Mouse (Mus musculus) fibroblast of lung, adult 2 months (primary cell): ENCODE measurements at regions not wholly inside any gene's neighbourhood (a gene's known extent, or its start where the extent isn't known, plus 50 kb on each side); places are given as distances from the start of the nearest gene placed in this dataset.
"Not testable (repeated sequence)": the region's sequence is repeated elsewhere in the genome, so short reads cannot be mapped to it uniquely, and the experiment has no call there.

Experiments
- DNase-seq: peaks from one replicate; pipeline ENCODE4 v3.0.0-alpha.2; 2011; ENCODE audit warnings: low read depth

DNA sequence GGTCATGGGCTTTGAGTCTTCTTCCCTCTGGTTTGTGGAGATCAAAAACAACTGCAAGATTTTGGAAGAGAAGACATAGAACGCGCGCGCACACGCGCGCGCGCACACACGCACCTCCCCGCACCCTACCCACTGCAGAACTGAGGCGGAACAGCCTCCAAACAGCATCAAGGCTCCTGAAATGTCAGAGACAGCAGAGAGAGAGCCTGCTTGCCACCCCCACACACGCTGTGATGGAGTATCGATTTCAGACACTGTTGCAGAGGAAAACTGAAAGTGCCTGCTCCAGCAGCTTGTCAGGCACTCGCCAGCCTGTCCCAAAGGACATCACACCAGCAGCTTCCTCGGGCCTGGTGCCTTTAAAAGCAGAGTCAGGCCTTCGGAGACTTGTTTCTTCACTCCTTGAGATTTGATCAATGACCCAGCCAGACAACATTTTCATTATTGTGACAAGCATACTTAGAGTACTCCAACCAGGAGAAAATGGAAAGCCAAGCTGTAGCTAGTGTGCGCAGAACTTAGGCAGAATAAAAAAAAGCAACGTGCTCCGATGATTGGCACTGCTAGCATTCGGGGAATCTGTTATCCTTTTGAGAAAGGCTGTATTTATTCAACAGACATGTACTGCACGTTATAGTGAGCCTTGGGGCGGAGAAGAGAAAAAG, 342.9 kb upstream of the Rgma start:
- no peak for DNase-seq

DNA sequence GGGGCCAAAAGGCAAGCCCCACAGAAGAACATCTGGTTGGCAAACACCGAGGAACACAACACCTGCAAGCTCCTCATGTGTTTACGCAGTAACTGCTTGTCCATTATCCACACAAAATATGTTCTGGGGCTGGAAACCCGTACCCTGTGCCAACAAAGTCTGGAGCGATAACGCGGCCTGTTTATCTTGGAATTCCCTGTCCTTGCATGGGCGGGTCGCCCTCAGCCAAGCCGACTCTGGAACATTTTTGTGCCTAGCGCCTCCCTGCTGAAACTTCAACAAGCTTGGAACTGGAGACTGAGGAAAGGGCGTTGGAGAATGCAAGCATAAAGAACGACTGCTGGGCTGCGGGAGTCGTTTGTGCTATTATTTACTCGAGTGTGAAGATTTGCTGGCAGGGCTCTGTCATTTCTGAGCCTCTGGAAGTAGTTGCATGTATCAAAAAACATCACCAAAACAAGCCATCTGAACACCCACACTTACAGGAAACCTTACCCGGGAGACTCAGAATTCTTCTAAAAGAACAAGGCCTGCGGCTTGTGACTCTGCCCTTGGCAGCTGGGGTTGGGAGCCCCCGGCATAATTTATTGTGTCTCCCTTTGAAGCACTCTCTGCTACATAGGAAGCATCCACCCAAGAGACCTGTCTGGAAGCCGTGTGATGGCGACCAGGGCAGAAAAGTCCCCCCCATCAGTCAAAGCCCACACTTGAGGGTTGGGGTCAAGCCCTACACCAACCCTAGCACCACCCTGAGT, 338.3 kb upstream of the Rgma start:
- peak; percentile 65 for DNase-seq

DNA sequence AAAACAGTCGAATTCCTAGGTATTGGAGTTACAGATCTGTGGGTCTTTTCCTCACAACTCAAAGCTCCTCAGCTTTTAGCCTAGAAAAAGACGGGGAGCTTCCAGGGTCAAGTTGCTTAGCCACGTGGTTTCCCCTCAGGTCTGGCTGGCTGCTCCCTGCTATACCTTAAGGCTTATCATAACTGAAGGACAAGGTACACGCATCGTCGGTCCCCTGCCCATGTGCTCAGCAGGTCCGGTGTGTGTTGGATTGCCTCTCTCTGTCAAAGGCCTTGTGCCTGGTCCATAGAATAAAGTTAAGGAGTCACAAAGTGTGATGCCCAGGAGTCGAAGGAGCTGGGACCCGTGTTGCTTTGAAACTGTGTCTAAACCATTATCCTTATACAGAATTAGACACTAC, 337.7 kb upstream of the Rgma start:
- no peak for DNase-seq

DNA sequence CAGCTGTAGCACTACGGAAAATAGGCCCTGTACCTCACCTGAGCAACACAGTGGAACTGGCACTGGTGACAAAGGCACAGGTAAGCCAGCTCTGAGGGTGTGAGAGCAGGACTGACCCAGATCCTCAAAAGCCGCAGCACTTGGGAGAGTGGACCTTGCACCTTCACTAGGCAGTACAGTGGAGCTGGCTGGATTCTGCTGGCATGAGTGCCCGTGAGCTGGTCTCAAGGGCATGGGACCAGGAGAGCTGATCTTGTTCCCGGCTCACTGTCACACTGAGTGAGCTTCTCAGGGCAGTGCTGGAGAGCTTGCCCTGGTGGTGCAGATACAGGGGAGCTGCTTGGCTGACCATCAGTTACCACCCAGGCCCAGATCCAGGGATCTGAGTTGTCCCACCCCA, 335.4 kb upstream of the Rgma start:
- no peak for DNase-seq

DNA sequence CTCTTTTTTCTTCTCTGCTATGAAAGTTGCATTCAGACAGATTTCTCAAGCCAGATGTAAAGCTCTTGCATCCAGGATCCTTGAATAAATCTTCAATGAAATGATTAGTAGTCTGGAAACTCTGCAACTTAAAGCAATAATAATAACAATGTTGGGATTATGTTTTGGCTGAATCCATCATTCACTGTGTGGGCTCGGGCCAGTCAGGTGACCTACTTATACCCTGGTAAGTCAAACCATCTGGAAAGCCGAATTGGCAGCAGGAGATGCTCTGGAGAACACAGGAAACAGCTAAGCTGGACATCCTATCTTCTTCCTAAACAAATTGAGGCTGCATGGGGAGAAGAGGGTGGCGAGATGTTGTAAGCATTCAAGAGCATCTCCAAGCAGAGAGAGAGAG, 331.0 kb upstream of the Rgma start:
- DNase-seq, result no peak

DNA sequence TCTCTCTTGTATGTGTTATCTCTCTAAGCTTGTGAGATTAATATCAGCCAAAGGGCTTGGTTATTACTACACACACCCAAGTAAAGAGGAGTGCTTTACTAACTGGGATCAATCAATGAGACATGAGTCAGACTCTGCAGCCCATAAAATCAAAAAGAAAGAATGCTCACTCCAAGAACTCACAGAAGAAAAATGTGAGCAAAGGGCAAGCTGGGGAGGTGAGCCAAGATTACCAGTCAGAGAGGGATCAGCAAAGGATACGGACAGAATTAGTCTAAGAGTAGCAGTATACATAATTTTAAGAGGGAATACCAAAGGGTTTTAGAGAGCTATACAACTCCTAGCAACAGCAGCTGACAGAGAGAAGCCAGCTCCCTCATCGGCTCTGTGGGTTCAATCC, 319.4 kb upstream of the Rgma start:
- no peak for DNase-seq

DNA sequence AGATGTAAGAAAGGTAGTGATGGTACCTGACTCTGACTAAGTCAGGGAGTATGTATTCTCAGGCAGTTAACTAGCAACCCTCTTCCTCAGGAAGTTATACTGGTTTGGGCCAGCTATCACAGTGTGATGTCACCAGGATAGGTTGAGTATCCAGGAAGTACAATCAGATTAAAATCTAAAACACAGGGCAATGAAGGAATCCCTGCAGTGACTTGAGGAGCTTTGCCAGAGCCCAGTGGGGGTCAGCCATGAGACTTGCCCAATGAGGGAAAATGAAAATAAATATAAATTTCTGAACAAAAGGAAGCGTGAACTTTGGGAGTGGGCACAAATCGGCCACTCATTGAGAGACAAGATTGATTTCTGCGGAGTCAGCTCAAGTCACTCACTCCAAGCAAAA, 311.8 kb upstream of the Rgma start:
- DNase-seq, result no peak

DNA sequence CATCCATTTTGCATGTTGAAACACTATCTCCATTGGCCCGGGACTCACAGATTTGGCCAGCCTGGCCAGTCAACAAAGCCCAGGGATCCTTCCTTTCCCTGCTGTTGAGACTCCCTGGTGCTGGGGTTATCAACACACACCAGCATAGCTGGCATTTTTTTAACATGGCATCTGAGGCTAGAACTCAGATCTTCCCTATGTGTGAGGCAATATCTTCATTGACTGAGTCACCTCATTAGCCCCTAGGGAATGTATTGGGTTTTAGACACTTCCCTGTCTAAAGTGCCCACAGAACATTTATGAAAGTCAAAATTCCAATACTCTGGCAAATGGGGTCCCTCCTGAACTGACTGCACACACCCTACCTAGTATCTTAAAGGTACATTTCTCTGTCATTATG, 306.8 kb upstream of the Rgma start:
- no peak for DNase-seq

DNA sequence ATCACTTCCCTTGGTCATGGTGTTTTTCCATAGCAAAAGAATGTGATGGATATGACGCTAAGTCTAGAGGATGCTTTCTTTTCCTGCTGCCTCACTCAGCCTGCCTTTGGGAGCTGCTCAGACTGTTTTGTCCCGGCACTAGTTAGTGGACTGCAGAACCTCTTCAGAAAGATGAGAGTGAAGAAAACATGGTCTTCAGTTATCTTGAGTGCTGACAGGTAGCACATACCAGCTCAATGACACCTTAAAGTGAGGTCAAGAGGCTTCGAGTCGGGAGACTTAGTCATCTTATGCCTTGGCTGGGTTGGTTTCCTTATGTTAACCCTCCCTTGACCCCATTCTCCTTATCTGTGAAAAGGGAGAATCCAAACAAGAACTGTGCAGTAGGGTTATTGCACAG, 306.0 kb upstream of the Rgma start:
- DNase-seq, result no peak

DNA sequence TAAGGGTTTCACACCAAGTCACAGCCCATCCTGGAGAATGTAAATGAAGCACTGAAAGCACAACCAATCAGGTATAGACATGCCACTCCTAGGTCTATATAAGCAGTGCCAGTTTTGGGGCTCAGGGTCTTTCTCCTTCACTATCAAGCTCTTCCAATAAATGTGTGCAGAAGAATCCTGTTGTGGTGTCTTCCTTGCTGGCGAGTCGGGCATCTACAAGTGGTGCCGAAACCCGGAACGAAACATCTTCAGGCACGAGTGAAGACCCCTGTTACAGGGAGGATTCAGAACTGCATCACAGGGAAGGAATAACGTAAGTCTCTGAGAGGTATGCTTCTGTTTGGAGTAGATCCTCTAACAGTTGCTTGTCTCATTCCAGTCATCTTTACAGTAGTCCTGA, 299.9 kb upstream of the Rgma start:
- not testable (repeated sequence) for DNase-seq

DNA sequence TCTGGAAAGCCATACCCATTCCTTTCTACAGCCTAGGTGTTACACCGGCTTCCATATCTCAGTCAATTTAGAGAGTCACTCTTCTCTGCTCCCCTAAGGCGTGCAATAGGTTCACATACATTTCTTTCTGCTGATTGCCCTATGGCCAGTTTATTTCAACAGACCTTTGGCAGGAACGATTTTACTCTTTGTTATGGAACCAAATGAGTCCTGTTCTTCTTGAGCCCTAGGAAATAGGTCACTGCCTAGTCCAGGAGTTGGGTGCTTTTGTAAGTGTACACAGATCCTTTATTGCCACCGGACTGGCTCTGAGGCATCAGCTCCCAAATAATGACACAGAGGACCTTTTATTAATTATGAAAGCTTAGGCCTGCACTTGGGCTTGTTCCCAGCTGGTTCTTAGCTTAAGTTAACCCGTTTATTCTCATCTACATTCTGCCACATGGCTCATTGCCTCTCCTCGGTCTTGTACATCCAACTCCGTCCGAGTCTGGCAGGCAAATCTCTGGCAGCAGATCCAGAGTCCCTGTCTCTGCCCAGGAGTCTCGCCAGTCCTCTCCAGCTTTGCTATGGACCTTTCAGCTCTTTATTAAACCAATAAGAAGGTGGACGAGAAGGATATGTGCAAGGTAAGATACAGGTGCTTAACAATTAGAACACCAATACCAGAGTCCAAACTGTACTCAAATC, 287.7 kb upstream of the Rgma start:
- no peak for DNase-seq

DNA sequence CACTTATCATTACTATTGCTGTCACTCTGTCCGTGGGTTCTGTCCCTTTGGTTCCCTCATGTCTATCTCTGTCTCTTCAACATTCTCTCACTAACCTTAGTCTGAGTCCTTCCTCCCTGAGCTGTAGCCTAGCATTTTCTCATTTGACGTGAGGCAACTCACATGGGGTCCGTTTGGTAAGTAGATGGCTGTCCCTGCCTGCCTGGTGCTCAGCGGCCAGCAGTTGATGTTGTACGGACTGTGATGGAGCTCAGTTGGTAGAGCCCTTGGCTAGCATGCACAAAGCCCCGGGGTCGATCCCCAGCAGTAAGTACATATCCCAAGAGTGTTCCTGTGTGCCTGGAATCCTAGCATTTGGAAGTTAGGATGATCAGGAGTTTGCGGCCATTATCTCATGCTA, 287.0 kb upstream of the Rgma start:
- no peak for DNase-seq

DNA sequence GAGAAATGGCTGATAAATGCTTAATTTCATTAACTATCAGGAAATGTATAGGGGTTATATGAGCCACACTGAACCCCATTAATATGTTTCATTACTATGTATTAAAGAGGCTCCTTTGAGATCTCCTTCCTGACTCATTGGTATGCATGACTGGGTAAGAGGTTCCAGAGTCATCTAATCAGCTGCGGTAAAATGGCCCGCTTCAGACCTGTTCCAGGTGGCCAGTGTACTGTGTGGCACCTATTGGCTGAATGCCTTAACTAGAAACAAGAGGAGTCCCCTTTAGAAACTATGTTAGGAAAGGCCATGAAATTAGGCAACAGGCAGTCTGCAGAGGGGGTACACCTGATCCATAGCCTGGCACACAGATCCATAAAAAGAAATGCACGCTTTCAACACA, 283.6 kb upstream of the Rgma start:
- DNase-seq, result no peak

DNA sequence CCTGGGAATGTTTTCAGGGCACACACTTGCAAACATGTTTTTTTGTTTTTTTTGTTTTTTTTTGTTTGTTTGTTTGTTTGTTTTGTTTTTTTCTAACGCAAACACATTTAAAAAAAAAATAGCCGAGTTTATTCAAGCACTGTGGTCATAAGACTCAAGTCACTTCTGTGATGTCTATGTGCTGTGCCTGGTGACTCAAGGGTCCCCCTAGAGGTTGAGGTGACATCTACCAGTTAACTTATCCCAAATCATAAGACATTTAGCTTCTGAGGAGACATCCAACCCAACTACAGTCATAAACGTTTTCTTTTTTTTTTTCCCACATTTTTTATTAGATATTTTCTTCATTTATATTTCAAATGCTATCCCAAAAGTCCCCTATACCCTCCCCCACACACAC, 281.2 kb upstream of the Rgma start:
- no peak for DNase-seq

DNA sequence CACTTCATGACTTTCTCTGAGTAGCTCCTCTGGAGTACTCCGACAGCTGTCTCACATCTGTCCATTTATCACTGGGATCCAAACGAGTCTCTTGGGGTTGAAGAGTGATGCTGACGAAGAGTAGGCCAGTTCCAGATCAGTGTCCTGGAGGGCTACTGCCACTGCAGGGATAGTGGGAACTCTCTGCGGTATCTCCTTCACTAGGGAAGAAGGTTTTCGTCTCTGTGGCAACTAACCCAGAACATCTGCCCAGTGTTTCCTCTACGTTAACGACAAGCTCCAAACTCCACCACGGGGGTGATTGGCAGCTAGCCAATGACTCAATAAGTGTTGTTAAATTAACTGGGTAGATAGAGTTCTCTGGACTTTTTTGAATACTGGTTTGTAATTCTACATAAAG, 256.4 kb upstream of the Rgma start:
- DNase-seq, result no peak

DNA sequence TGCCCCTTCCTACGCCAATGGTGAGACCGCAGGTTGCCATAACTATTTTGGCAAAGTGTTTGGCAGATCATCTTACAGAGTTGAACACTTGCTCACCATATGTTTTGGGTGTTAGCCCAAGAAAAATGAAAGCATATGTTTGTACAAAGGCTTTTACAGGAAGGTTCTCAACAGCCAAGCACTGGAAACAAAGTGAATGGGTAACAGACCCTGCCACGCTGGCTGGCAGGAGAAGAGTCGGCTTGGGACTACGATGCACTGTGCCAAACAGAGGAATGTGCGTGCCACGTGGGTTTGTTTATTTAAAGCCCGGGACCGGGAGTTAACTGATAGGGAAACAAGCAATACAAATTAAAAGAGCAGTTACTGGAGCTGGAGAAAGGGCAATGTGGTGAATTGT, 255.0 kb upstream of the Rgma start:
- DNase-seq, result peak; percentile 13

DNA sequence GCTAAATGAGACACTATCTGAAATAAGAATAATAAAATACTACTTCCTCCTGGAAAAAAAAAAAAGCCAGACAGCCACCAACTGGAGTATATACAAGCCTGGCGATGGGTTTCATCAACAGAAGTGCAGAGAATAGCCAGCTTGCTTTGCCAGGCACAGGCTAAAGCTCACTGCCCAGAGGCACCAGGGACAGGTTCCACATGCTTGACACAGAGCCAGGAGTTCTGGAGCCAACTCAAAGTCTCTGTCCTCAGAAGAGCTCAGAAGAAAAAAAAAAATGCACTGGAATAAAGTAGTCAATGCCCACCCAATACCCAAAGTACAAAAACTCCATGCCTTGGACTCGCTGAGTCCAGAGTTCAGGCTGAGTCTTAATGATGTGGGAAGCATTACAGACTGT, 250.3 kb upstream of the Rgma start:
- no peak for DNase-seq

DNA sequence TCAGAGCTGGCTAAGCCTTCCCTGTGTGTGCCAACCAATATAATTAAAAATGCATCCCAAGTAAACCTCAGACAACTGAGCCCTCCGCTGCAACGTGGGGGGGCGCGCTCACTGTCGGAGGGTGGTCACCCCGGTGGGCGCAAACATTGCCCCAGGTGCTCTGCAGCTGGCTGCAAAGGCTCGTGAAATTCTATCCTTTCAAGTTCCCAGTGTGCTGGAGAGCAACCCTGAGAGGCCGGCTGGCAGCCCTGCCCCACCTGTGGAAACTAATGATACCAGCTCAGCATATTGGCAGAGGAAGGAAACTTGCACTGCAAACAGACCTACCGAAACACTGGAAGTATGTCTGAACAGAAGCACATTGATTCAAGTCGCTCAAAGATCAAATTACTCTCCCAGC, 249.4 kb upstream of the Rgma start:
- no peak for DNase-seq

DNA sequence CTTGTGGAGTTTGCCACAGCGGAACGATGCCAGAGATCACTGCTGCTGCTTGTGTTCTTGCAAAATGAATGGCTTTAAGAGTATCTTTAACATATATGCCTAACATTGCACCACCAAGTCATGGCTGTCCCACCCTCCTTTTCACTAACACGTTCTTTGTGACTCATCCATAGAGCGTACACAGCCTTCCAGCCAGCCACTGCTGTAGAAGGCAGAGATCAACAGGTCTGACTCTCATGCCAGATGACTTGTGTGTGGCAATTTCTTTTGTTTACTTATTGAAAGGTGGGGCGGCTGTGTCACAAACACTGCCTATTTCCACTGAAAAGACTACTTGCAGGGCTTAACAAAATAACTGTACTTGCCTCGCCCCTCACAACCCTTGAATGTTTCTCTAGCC, 239.5 kb upstream of the Rgma start:
- no peak for DNase-seq

DNA sequence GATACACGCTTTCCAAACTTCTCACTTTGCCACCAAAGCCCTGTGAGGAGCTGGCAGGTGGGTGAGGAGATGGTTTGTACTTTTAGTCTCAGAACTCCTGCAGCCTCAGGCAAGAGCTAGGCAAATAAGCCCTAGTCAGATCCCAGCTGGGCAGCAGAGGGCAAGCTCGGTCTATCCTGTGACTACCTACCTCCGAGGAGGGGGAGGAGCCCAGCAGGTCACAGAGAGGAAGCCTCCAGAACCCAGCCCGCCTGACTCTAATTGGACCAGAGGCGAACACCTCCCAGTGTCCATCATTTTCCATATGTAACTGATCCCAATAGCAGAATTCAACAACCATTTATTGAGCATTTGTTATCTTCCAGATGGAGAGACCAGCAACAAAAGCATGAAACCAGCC, 237.0 kb upstream of the Rgma start:
- DNase-seq, result no peak

DNA sequence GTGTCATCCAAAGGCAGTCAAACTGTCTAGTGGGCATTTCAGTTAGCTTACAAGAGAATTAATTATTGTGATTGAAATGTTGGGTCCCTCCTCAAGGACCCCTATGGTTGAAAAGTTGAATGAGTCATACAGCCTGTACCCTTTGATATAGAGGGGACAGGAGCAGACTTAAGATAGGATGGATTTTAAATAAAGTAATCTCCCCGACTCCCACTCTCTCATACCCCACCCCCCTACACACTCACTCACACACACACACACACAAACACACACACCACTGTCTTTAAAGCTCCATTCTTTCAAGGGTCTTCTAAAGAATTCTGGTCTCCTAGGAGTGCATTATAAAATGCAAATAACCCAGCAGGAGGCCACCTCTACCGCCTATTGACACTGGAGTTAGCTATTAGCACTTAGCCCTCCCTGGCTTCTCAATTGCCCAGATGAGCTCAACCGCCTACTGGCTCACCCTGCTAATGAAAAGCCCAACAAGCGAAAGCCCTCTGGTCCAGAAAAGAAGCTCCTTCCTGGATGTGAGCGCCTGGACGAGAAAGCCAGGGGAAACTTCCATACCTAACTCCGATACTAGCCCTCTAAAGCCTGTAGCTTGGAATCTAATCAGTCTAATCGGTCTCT, 236.3 kb upstream of the Rgma start:
- DNase-seq, result no peak

DNA sequence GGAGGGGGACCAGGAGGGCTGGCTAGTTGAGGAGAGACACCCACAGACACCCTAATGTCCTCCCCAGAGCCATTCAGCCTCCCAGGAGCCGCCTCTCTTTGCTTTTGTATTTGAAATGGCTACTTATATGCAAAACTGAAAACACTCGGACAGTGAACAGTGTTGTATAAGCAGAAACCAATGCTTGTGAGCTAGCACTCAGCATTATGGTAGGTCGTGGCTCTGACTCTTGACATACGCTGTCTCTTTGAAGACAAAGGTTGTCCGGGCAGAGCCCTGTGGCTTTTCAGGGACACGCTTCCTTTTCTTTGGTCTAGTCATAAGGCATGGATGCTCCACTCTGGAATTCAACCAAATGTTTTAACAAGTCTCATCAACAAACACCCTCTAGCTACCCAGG, 235.4 kb upstream of the Rgma start:
- DNase-seq, result no peak

DNA sequence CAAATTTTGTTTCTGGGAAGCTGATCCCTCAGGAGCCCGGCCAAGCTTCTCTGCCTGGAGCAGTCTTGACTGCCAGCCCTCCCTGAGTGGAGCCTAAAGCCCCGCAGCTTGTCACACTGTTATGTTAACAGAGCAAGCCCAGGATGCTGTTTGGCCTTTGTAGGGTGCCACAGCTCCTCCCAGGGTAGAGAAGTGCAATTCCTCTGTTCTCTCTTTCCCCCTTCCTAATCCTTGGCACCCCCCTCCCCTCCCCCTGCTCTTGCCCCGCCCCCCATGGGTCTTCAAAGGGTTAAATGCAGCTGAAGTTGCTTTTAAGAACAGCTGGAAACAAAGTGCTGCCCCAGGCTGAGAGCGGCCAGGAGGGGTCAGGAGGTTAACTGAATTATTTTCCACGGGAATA, 234.1 kb upstream of the Rgma start:
- DNase-seq, result no peak
